Mouse (Mus musculus): Measurements from ENCODE around the gene Bcl6. TPM values are rescaled to one million over a fixed set of nuclear protein-coding genes. Genes with fewer than 3 reads are reported as not detected.

Gene Bcl6
- polyA plus RNA-seq, 2 experiments = 0.19 to 0.63 TPM

GRCm38 (mm10) chr16:24005928-24006327, 17.3 kb upstream of the Bcl6 start:
- Histone ChIP-seq H3K36me3 (replicated peaks; ENCODE audit: control insufficient read depth, insufficient read depth, low read depth) (no peaks in the 10 kb centered on the region), H3K27ac (no peak overlapping the region), H3K4me3 (ENCODE audit: insufficient read depth in 1 of 2, low read depth in 2 of 2, low read length in 2 of 2) (no peak overlapping the region), H3K4me2 (ENCODE audit: low read depth) (no peak overlapping the region), H3K9me3 (ENCODE audit: control insufficient read depth, low read length) (no peaks in the 10 kb centered on the region), H3K27me3 (ENCODE audit: control insufficient read depth, insufficient read depth, low read length) (no peaks in the 10 kb centered on the region), H3K9ac (replicated peaks) (no peak overlapping the region), H3K4me1 (replicated peaks; ENCODE audit: control insufficient read depth in 2 of 2, insufficient read depth in 2 of 2, low read length in 1 of 2) (no peaks in the 10 kb centered on the region)
- WGBS (ENCODE audit: insufficient replicate concordance) = 67% methylated on average over 8 of the region's 8 CpGs
- ATAC-seq (ENCODE audit: insufficient read depth) = no peak
- no peak for DNase-seq (ENCODE audit: low read depth in 3 of 3, low spot score in 3 of 3)
- TF ChIP-seq CTCF (IDR thresholded peaks at IDR 0.05; ENCODE audit: low read depth) (no peak), EP300 (IDR thresholded peaks at IDR 0.05; ENCODE audit: low read depth) (no peak)

GRCm38 (mm10) chr16:23997912-23998311, 9.3 kb upstream of the Bcl6 start:
- DNase-seq (ENCODE audit: low read depth in 3 of 3, low spot score in 3 of 3) = no peak
- no peak overlapping the region for H3K27ac ChIP-seq
- H3K4me3 ChIP-seq (ENCODE audit: insufficient read depth in 1 of 2, low read depth in 2 of 2, low read length in 2 of 2) = no peak overlapping the region
- no peaks in the 10 kb centered on the region for H3K9me3 ChIP-seq (ENCODE audit: control insufficient read depth, low read length)
- ATAC-seq (ENCODE audit: insufficient read depth) = no peak
- TF ChIP-seq CTCF (IDR thresholded peaks at IDR 0.05; ENCODE audit: low read depth) (no peak), EP300 (IDR thresholded peaks at IDR 0.05; ENCODE audit: low read depth) (no peak)
- H3K27me3 ChIP-seq (ENCODE audit: control insufficient read depth, insufficient read depth, low read length) = no peaks in the 10 kb centered on the region
- 63% methylated on average over 6 of the region's 6 CpGs for WGBS (ENCODE audit: insufficient replicate concordance)
- H3K4me2 ChIP-seq (ENCODE audit: low read depth) = no peak overlapping the region
- H3K9ac ChIP-seq (replicated peaks) = no peak overlapping the region
- H3K36me3 ChIP-seq (replicated peaks; ENCODE audit: control insufficient read depth, insufficient read depth, low read depth) = no peaks in the 10 kb centered on the region
- peaks cover 0 to 12% of the 10 kb centered on the region in 2 experiments; a peak in 2 of 4 replicates for H3K4me1 ChIP-seq (replicated peaks; ENCODE audit: control insufficient read depth in 2 of 2, insufficient read depth in 2 of 2, low read length in 1 of 2)

GRCm38 (mm10) chr16:23997228-23997627, 8.6 kb upstream of the Bcl6 start:
- H3K36me3 ChIP-seq (replicated peaks; ENCODE audit: control insufficient read depth, insufficient read depth, low read depth) = no peaks in the 10 kb centered on the region
- DNase-seq (ENCODE audit: low read depth in 3 of 3, low spot score in 3 of 3) (no peak), ATAC-seq (ENCODE audit: insufficient read depth) (no peak)
- H3K27me3 ChIP-seq (ENCODE audit: control insufficient read depth, insufficient read depth, low read length) = no peaks in the 10 kb centered on the region
- H3K27ac ChIP-seq = no peak overlapping the region
- H3K4me2 ChIP-seq (ENCODE audit: low read depth) = no peak overlapping the region
- no peak overlapping the region for H3K9ac ChIP-seq (replicated peaks)
- no peaks in the 10 kb centered on the region for H3K9me3 ChIP-seq (ENCODE audit: control insufficient read depth, low read length)
- TF ChIP-seq EP300 (IDR thresholded peaks at IDR 0.05; ENCODE audit: low read depth) = no peak
- TF ChIP-seq CTCF (IDR thresholded peaks at IDR 0.05; ENCODE audit: low read depth) = no peak
- H3K4me3 ChIP-seq (ENCODE audit: insufficient read depth in 1 of 2, low read depth in 2 of 2, low read length in 2 of 2) = no peak overlapping the region
- peaks cover 0 to 14% of the 10 kb centered on the region in 2 experiments; a peak in 2 of 4 replicates for H3K4me1 ChIP-seq (replicated peaks; ENCODE audit: control insufficient read depth in 2 of 2, insufficient read depth in 2 of 2, low read length in 1 of 2)
- 49% methylated on average over 3 of the region's 3 CpGs for WGBS (ENCODE audit: insufficient replicate concordance)

- DNase-seq (ENCODE audit: low read depth in 3 of 3, low spot score in 3 of 3) = no peak
- no peak for TF ChIP-seq CTCF (IDR thresholded peaks at IDR 0.05; ENCODE audit: low read depth)
- 63% methylated on average over 7 of the region's 7 CpGs for WGBS (ENCODE audit: insufficient replicate concordance)
These were observed 7.7 kb upstream of the Bcl6 start for GRCm38 (mm10) chr16:23996342-23996741.

GRCm38 (mm10) chr16:23993351-23994321, 5.0 kb upstream of the Bcl6 start:
- H3K27me3 ChIP-seq (ENCODE audit: control insufficient read depth, insufficient read depth, low read length) = peaks cover 30% of the 10 kb centered on the region
- DNase-seq (ENCODE audit: low read depth in 3 of 3, low spot score in 3 of 3) (no peak), ATAC-seq (ENCODE audit: insufficient read depth) (peak; percentile 44)
- H3K4me1 ChIP-seq (replicated peaks; ENCODE audit: control insufficient read depth in 2 of 2, insufficient read depth in 2 of 2, low read length in 1 of 2) = peaks cover 0 to 19% of the 10 kb centered on the region in 2 experiments; a peak in 2 of 4 replicates
- 18% methylated on average over 17 of the region's 17 CpGs for WGBS (ENCODE audit: insufficient replicate concordance)
- no peak overlapping the region for H3K4me3 ChIP-seq (ENCODE audit: insufficient read depth in 1 of 2, low read depth in 2 of 2, low read length in 2 of 2)
- 0 out of 2 replicates have a peak overlapping the region, but pooled peaks have one; percentile 16 for H3K4me2 ChIP-seq (ENCODE audit: low read depth)
- no peak for TF ChIP-seq CTCF (IDR thresholded peaks at IDR 0.05; ENCODE audit: low read depth)
- H3K36me3 ChIP-seq (replicated peaks; ENCODE audit: control insufficient read depth, insufficient read depth, low read depth) = no peaks in the 10 kb centered on the region
- H3K9ac ChIP-seq (replicated peaks) = no peak overlapping the region
- H3K27ac ChIP-seq = no peak overlapping the region
- no peaks in the 10 kb centered on the region for H3K9me3 ChIP-seq (ENCODE audit: control insufficient read depth, low read length)

More at GRCm38 (mm10) chr16:23996342-23996741, 7.7 kb upstream of the Bcl6 start:
- H3K4me1 ChIP-seq (replicated peaks; ENCODE audit: control insufficient read depth in 2 of 2, insufficient read depth in 2 of 2, low read length in 1 of 2) = peaks cover 0 to 17% of the 10 kb centered on the region in 2 experiments; a peak in 2 of 4 replicates
- H3K27me3 ChIP-seq (ENCODE audit: control insufficient read depth, insufficient read depth, low read length) = peaks cover 4% of the 10 kb centered on the region; the same call in 1 of the 2 replicates
- H3K36me3 ChIP-seq (replicated peaks; ENCODE audit: control insufficient read depth, insufficient read depth, low read depth) = no peaks in the 10 kb centered on the region
- no peak overlapping the region for H3K4me3 ChIP-seq (ENCODE audit: insufficient read depth in 1 of 2, low read depth in 2 of 2, low read length in 2 of 2)
- ATAC-seq (ENCODE audit: insufficient read depth) = no peak
- no peak overlapping the region for H3K27ac ChIP-seq
- H3K9ac ChIP-seq (replicated peaks) = no peak overlapping the region
- no peaks in the 10 kb centered on the region for H3K9me3 ChIP-seq (ENCODE audit: control insufficient read depth, low read length)
- no peak overlapping the region for H3K4me2 ChIP-seq (ENCODE audit: low read depth)

All from liver, embryonic 14.5 days (tissue).